Mouse (Mus musculus): ENCODE data around the gene Btbd35f17.
"Not testable (repeated sequence)": the region's sequence is repeated elsewhere in the genome, so short reads cannot be mapped to it uniquely, and the experiment has no call there.

Gene Btbd35f17

GRCm38 (mm10) chrX:4370336-4370735 lies at the start of gene Btbd35f17:
Gene Btbd35f17 (plus strand): TSS chrX:4370636.
- not testable (repeated sequence) for DNase-seq (ENCODE audit: low spot score)

Data from left cerebral cortex, adult 11 months (tissue).